Mouse (Mus musculus) lung, embryonic 16.5 days (tissue): ENCODE data around the gene Bcat1. TPM values are rescaled to one million over a fixed set of nuclear protein-coding genes. Genes with fewer than 3 reads are reported as not detected.

ENCODE experiments used
- ATAC-seq: fragments of 200-750 bp; cut with Nextera tagmentation; 2 replicates; pipeline ENCODE4 v1.8.0; 2017; ENCODE audit warnings: low read depth, mild to moderate bottlenecking, moderate library complexity
- H3K27ac ChIP-seq: fragments of 300-500 bp; sonication (generic); 2 replicates; pipeline ENCODE4 v1.5.1; 2014; ENCODE audit warnings: mild to moderate bottlenecking, control low read depth, low read length
- H3K27me3 ChIP-seq: fragments of 300-500 bp; sonication (generic); 2 replicates; pipeline ENCODE4 v1.6.1; 2014; ENCODE audit warnings: low read depth, low read length, mixed read lengths; ENCODE audit not compliant: control insufficient read depth, insufficient read depth
- H3K36me3 ChIP-seq: fragments of 300-500 bp; sonication (generic); 2 replicates; pipeline ENCODE4 v1.6.1; 2014; ENCODE audit warnings: low read length; ENCODE audit not compliant: control insufficient read depth, insufficient read depth
- H3K4me1 ChIP-seq: fragments of 300-500 bp; sonication (generic); replicated peaks from 2 replicates; pipeline ENCODE4 v1.6.1; 2014; ENCODE audit warnings: low read length, mixed read lengths; ENCODE audit not compliant: control insufficient read depth, insufficient read depth
- H3K4me2 ChIP-seq: fragments of 300-500 bp; sonication (generic); 2 replicates; pipeline ENCODE4 v1.6.1; 2014; ENCODE audit warnings: low read depth, low read length, control low read depth
- H3K4me3 ChIP-seq: fragments of 300-500 bp; sonication (generic); 2 replicates; pipeline ENCODE4 v1.5.1; 2014; ENCODE audit warnings: mild to moderate bottlenecking, low read length, control low read depth
- H3K9ac ChIP-seq: fragments of 300-500 bp; sonication (generic); 2 replicates; pipeline ENCODE4 v1.6.1; 2014; ENCODE audit warnings: low read length, control low read depth
- H3K9me3 ChIP-seq: fragments of 300-500 bp; sonication (generic); 2 replicates; pipeline ENCODE4 v1.6.1; 2016; ENCODE audit warnings: low read length; ENCODE audit not compliant: control insufficient read depth
- WGBS: fragments of 180-500 bp; shearing (Covaris S2); extraction: QIAGEN DNeasy Blood & Tissue Kit; methylation state at CpG from one replicate; pipeline ENCODE4 v1.1.7; 2014; 5-methylcytosine and 5-hydroxymethylcytosine counted together
- polyA plus RNA-seq: library from polyadenylated mRNA; unstranded; fragments of >200 nt; fragmentation: Nextera tagmentation; extraction: Ambion mirVana; gene quantifications from 2 replicates; pipeline ENCODE4 v1.2.1, GENCODE M21; 2015

Gene Bcat1
- polyA plus RNA-seq, 1 experiment from 2014 or later, result 3.7 TPM

DNA sequence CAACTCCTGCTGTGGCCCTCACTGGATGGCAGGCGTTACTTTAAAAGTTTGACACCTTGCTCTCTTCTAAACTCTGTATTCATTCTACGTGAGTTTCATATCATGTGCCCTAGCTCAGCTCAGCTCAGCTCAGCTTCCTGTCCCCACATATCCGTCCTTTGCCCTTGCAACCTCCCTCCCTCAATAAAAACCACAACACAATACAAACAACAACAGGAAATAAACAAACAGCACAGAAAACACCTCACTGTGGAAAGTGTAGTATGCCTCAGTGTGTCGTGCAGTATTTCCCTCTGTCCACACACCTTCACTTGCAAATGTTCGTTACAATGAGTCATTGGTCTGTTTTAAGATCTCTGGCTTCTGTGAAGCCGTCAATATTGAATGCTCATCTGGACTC lies 123.1 kb downstream of the Bcat1 start:
- Histone ChIP-seq H3K9ac (no peak overlapping the region), H3K9me3 (no peaks in the 10 kb centered on the region), H3K27me3 (no peaks in the 10 kb centered on the region), H3K36me3 (no peaks in the 10 kb centered on the region), H3K4me1 (no peaks in the 10 kb centered on the region), H3K4me2 (no peak overlapping the region), H3K27ac (no peak overlapping the region), H3K4me3 (no peak overlapping the region)
- no peak for ATAC-seq
- 82% methylated on average over 6 of the region's 6 CpGs for WGBS

DNA sequence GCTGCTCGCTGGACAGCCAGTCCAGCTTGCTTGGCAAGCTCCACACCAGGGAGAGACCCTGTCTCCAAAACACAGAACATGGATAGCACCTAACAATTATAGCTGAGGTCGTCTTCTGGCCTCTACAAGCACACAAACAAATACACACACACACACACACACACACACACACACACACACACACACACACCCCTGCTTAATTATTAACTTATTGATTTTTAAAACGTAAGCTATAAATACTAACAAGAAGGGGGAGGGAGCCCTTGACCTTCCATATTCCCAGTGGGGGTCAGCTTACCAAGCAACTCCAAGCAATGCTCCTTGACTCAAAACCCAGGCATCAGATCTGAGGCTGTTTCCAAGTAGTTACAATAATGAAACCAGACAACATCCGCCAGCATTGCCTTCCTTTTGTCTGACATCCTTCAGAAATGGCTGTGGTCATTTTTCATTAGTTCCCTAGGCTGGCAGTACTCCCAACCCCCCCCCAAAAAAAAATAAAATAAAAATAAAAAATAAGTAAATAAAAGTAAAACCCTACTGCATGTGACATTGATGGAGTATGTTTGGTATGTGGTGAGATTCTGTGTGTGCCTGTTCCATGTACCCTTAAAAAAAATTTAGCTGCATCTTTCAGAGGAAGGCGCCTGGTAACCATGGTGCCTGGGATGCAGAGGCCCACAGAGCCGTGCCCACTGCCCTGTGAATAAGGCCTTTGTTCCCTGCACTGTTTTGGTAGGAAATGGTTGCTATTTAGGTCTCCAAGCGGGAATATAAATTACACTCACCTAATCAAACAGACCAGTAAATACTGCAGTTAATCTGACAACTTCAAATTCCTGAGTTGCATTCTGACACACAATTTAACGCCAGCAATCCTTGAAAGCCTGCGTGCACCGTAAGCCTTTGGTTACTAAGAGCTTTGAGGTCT lies 131.3 kb downstream of the Bcat1 start:
- Histone ChIP-seq H3K9ac (no peak overlapping the region), H3K9me3 (no peaks in the 10 kb centered on the region), H3K36me3 (no peaks in the 10 kb centered on the region), H3K4me1 (no peaks in the 10 kb centered on the region), H3K4me2 (no peak overlapping the region), H3K4me3 (no peak overlapping the region), H3K27ac (no peak overlapping the region), H3K27me3 (no peaks in the 10 kb centered on the region)
- no peak for ATAC-seq
- 46% methylated on average over 10 of the region's 10 CpGs for WGBS

Other genes starting within 250 kb of the Bcat1 start
- 4.1 and 6.1 TPM in 2 replicates for gene Lrmp, start 39.5 kb upstream of the Bcat1 start, polyA plus RNA-seq
- gene Casc1, start 134.8 kb upstream of the Bcat1 start, polyA plus RNA-seq, result 1.5 and 3.2 TPM in 2 replicates
- gene Etfrf1, start 134.9 kb upstream of the Bcat1 start, polyA plus RNA-seq, result 28.1 and 29.0 TPM in 2 replicates
- 97.6 and 99.5 TPM in 2 replicates for gene Kras, start 174.1 kb upstream of the Bcat1 start, polyA plus RNA-seq